Mouse (Mus musculus) intestine, embryonic 15.5 days (tissue): Measurements from ENCODE around the gene Prpf40a. TPM values are rescaled to one million over a fixed set of nuclear protein-coding genes. Genes with fewer than 3 reads are reported as not detected.
A peak's percentile ranks its signal among the peaks of the same experiment; 100 is the strongest.

Experiments used
- ATAC-seq: fragments of 200-750 bp; cut with Nextera tagmentation; 2 replicates; pipeline ENCODE4 v1.8.0; 2017; ENCODE audit warnings: moderate TSS enrichment, moderate library complexity
- H3K27ac ChIP-seq: fragments of 300-500 bp; sonication (generic); 2 replicates; pipeline ENCODE4 v1.5.1; 2015; ENCODE audit warnings: mild to moderate bottlenecking, inconsistent platforms
- H3K27me3 ChIP-seq: fragments of 300-500 bp; sonication (generic); replicated peaks from 2 replicates; pipeline ENCODE4 v1.6.1; 2015; ENCODE audit warnings: inconsistent platforms
- H3K36me3 ChIP-seq: fragments of 300-500 bp; sonication (generic); 2 replicates; pipeline ENCODE4 v1.6.1; 2015; ENCODE audit warnings: inconsistent platforms
- H3K4me1 ChIP-seq: fragments of 300-500 bp; sonication (generic); replicated peaks from 2 replicates; pipeline ENCODE4 v1.6.1; 2015; ENCODE audit warnings: inconsistent platforms
- H3K4me2 ChIP-seq: fragments of 300-500 bp; sonication (generic); replicated peaks from 2 replicates; pipeline ENCODE4 v1.6.1; 2015; ENCODE audit warnings: mild to moderate bottlenecking, inconsistent platforms
- H3K4me3 ChIP-seq: fragments of 300-500 bp; sonication (generic); replicated peaks from 2 replicates; pipeline ENCODE4 v1.5.1; 2015; ENCODE audit warnings: inconsistent platforms
- H3K9ac ChIP-seq: fragments of 300-500 bp; sonication (generic); 2 replicates; pipeline ENCODE4 v1.6.1; 2015; ENCODE audit warnings: inconsistent platforms
- H3K9me3 ChIP-seq: fragments of 300-500 bp; sonication (generic); 2 replicates; pipeline ENCODE4 v1.6.1; 2016; ENCODE audit warnings: inconsistent platforms
- WGBS: fragments of 180-500 bp; shearing (Covaris S2); methylation state at CpG from one replicate; pipeline ENCODE4 v1.1.7; 2015; 5-methylcytosine and 5-hydroxymethylcytosine counted together
- polyA plus RNA-seq: library from polyadenylated mRNA; unstranded; fragments of >200 nt; fragmentation: Nextera tagmentation; extraction: Ambion mirVana; gene quantifications from 2 replicates; pipeline ENCODE4 v1.2.1, GENCODE M21; 2015

The Prpf40a gene
- polyA plus RNA-seq, 1 experiment from 2014 or later, result 151 TPM

DNA sequence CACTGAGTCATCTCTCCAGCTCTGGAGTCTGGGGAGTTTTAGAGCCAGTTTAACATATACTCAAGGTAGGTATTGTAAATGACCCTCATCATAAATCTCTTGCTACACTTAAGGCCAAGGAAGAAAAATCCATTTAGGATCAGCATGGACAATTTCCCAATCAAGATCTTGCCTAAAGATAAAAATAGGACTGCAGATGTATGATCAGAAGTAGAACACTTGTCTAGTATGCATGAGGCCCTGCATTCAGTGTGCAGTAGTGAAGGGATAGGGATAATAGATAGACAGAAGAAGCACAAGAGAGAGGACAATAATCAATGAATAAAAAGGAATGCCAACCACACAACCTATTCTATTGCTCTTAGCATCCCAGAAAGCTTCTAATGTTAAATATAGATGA is 11.2 kb downstream of the Prpf40a start:
- H3K27ac ChIP-seq, result no peak overlapping the region
- no peak overlapping the region for H3K9ac ChIP-seq
- H3K4me2 ChIP-seq, result no peak overlapping the region
- no peaks in the 10 kb centered on the region for H3K9me3 ChIP-seq
- H3K4me3 ChIP-seq, result no peak overlapping the region
- H3K4me1 ChIP-seq, result no peaks in the 10 kb centered on the region
- no peaks in the 10 kb centered on the region for H3K27me3 ChIP-seq
- ATAC-seq, result no peak
- H3K36me3 ChIP-seq, result no peaks in the 10 kb centered on the region

DNA sequence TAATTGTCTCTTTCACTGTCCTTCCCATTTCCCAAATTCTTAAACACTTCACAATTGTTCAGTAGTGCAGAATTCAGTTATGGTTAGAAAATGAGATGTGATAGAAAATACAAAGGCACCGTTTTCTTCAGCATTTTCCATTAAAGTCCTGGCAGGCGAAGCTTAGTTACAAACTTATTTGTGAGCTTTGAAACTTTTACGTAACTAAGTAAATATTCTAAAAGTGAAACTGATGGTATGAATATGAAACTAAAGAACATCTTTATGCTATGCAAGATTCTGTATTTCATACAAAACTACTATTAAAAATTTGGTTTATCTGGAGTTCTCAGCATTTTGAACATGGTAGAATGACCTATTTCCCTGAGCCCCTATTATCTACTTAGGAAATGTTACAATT is 12.1 kb downstream of the Prpf40a start:
- Histone ChIP-seq H3K27me3 (no peaks in the 10 kb centered on the region), H3K9me3 (no peaks in the 10 kb centered on the region), H3K4me3 (no peak overlapping the region), H3K36me3 (peaks cover 3% of the 10 kb centered on the region; the same call in 1 of the 2 replicates), H3K4me1 (no peaks in the 10 kb centered on the region), H3K27ac (no peak overlapping the region), H3K4me2 (no peak overlapping the region), H3K9ac (no peak overlapping the region)
- WGBS, result 86% methylated on average over 3 of the region's 3 CpGs
- no peak for ATAC-seq

DNA sequence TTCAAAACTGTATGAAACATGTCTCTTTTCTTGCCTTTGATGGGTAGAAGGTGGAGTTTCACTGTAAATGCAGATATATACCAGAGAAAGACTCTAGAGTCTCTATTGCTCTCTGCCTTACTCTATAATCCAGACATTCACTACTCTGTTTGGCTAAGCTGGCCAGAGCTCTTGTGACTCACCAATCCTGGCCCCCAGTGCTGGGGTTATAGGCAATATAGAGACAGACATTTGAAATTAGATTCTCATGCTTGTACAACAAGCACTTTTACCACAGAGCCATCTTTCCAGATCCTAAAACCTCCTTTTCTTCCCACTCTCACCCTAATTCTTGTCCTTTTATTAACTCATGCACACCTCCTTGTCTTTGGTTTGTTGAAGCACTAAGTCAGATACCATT is 17.1 kb downstream of the Prpf40a start:
- Histone ChIP-seq H3K4me2 (no peak overlapping the region), H3K9ac (no peak overlapping the region), H3K4me1 (no peaks in the 10 kb centered on the region), H3K36me3 (peaks cover 3% of the 10 kb centered on the region; the same call in 1 of the 2 replicates), H3K4me3 (no peak overlapping the region), H3K27me3 (no peaks in the 10 kb centered on the region), H3K9me3 (no peaks in the 10 kb centered on the region), H3K27ac (no peak overlapping the region)
- ATAC-seq, result no peak

DNA sequence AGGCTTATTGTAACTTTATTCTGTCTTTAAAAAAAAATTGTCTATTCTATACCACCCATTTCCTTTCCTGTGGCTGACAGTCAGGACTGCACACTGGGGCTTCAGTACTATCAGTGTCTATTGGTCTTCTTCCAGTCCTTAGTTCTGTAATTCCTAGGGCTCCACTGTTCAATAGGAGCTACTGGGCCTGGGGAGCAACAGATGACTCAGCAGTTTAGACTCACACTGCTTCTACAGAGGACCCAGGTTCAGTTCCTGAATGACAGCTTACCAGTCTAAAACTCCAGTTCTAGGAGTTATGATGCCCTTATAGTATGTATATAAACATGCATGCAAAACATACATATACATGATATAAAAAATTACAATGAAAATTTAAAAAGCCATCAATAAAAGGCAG is 44.2 kb downstream of the Prpf40a start:
- Histone ChIP-seq H3K27me3 (no peaks in the 10 kb centered on the region), H3K36me3 (peaks cover under 1% of the 10 kb centered on the region; the same call in 1 of the 2 replicates), H3K9ac (no peak overlapping the region), H3K4me3 (no peak overlapping the region), H3K27ac (no peak overlapping the region), H3K4me1 (no peaks in the 10 kb centered on the region), H3K9me3 (no peaks in the 10 kb centered on the region), H3K4me2 (no peak overlapping the region)
- ATAC-seq, result no peak

DNA sequence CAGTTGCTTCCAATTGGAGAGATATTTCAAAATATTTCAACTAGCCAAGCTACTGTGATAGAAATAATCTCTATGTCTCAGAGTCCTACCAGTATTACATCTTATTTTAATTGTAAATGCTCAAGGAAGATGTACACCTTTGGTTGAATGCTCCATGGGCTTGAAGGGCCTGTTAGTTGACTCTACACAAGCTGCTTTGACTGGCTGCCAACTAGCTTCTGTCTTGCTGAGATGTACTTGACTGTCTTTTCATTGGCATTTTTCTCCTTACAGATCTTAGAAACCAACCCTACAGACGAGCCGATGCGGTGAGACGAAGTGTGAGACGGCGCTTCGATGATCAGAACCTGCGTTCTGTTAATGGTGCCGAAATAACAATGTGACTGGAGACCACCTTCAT is 59.5 kb downstream of the Prpf40a start:
- Histone ChIP-seq H3K4me3 (no peak overlapping the region), H3K27ac (no peak overlapping the region), H3K9me3 (no peaks in the 10 kb centered on the region), H3K9ac (no peak overlapping the region), H3K36me3 (peaks cover 4% of the 10 kb centered on the region; the same call in 1 of the 2 replicates), H3K4me1 (no peaks in the 10 kb centered on the region), H3K27me3 (no peaks in the 10 kb centered on the region), H3K4me2 (no peak overlapping the region)
- no peak for ATAC-seq
- 97% methylated on average over 9 of the region's 9 CpGs for WGBS

DNA sequence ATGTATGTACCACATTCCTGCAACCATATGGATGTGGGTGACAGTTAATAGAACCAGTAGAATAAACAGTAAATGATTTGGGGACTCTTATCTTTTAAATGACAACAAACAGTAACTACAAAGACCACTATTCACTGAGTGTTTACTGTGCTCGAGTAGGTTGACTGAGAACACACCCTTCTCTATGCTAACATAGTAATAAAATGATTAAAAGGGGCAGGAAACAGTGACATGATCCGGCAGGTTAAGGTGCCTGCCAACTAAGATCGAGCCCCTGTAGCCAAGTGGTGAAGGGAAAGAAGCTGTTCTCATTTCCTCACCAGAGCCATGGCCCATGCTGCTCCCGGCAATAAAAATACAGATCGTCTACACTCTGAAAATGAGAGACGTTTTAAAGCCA is 62.0 kb downstream of the Prpf40a start:
- H3K4me1 ChIP-seq, result no peaks in the 10 kb centered on the region
- peaks cover 4% of the 10 kb centered on the region; the same call in 1 of the 2 replicates for H3K36me3 ChIP-seq
- no peaks in the 10 kb centered on the region for H3K27me3 ChIP-seq
- H3K27ac ChIP-seq, result no peak overlapping the region
- no peaks in the 10 kb centered on the region for H3K9me3 ChIP-seq
- H3K4me2 ChIP-seq, result no peak overlapping the region
- ATAC-seq, result peak; percentile 69
- H3K4me3 ChIP-seq, result no peak overlapping the region
- WGBS, result 45% methylated on average over 6 of the region's 6 CpGs
- H3K9ac ChIP-seq, result no peak overlapping the region

DNA sequence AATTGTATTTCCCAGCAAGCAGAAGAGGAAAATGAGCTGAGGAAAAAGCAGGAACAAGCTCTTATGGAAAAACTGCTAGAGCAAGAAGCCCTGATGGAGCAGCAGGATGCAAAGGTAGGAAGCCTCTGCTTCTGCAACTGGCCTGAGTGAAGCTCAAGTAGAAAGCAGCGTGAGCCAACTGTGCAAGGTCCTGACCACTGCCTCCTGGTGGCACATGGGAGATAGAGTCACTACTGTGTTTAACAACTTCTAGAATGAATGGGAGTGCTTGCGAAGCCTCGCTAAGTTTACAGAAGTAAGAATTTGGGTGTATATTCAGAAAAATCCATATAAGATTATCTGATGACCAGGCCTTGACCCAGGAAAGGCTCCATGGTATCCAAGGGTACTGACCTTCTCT is 65.1 kb downstream of the Prpf40a start:
- H3K27me3 ChIP-seq, result no peaks in the 10 kb centered on the region
- no peaks in the 10 kb centered on the region for H3K9me3 ChIP-seq
- no peak overlapping the region for H3K4me3 ChIP-seq
- no peak overlapping the region for H3K9ac ChIP-seq
- H3K27ac ChIP-seq, result no peak overlapping the region
- no peaks in the 10 kb centered on the region for H3K36me3 ChIP-seq
- ATAC-seq, result no peak
- H3K4me2 ChIP-seq, result no peak overlapping the region
- no peaks in the 10 kb centered on the region for H3K4me1 ChIP-seq
- 85% methylated on average over 3 of the region's 3 CpGs for WGBS

DNA sequence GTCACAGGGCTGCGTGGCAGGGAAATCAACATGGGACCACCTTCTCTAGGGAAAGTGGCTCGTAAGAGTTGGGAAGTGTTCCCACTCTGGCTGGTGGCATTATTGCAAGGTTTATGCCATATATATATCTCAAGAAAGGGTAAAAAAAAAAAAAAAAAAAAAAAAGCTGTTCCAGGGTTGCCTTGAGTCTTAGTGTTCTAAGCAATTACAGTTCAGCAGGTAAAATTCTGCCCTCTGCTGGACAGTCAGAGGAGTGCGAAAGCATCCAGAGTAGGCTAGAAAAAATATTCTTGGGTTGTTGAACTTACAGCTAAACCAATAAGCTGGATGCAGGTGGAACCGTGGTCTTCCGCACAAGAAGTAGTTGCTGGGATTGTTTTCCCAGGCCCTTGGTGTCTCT is 69.3 kb downstream of the Prpf40a start:
- Histone ChIP-seq H3K4me1 (no peaks in the 10 kb centered on the region), H3K4me3 (no peak overlapping the region), H3K9ac (no peak overlapping the region), H3K27ac (no peak overlapping the region), H3K9me3 (no peaks in the 10 kb centered on the region), H3K4me2 (no peak overlapping the region), H3K36me3 (peaks cover 5% of the 10 kb centered on the region; the same call in 1 of the 2 replicates), H3K27me3 (no peaks in the 10 kb centered on the region)
- ATAC-seq, result no peak
- 73% methylated on average over 5 of the region's 5 CpGs for WGBS

DNA sequence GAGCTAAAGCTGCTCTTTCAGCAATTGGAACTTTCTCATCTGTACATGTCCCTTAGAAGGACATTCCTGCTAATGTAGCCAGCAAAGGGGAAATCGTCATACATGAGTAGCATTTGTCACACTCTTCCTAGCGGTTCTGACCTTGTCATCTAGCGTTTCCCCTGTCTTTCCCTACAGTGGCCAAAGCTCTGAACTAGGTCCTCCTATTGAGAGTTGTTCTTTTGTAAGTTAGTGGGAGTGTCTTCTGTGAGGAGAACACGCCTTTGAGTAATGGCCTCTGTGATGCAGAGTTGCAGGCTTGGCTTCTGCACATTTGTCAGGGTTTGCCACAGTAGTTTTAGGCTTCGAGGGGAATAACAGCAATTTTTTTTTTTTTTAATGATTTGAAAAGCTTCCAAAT is 82.5 kb downstream of the Prpf40a start:
- Histone ChIP-seq H3K9me3 (no peaks in the 10 kb centered on the region), H3K4me2 (no peak overlapping the region), H3K27ac (no peak overlapping the region), H3K4me3 (no peak overlapping the region), H3K36me3 (peaks cover 5% of the 10 kb centered on the region; the same call in 1 of the 2 replicates), H3K4me1 (no peaks in the 10 kb centered on the region), H3K9ac (no peak overlapping the region), H3K27me3 (no peaks in the 10 kb centered on the region)
- no peak for ATAC-seq
- 81% methylated on average over 5 of the region's 5 CpGs for WGBS

DNA sequence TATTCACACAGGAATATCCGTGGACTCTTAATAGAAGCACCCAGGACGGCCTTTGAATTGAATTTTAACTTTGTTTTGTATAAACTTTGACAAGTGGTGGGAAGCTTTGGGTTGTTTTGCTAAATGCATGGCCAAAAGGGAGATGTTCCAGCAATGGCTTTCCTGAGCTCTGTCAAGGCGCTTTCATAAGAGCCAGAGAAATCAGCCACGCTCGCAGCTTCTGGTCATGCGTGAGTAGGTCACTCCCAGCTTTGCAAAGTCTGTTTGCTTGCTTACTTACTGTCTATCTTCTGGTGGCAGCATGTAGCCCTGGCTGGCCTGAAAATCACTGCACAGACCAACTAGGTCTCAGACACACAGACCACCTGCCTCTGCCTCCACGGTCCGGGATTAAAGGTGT is 84.6 kb downstream of the Prpf40a start:
- Histone ChIP-seq H3K4me1 (no peaks in the 10 kb centered on the region), H3K27ac (no peak overlapping the region), H3K4me2 (no peak overlapping the region), H3K36me3 (peaks cover 5% of the 10 kb centered on the region; the same call in 1 of the 2 replicates), H3K4me3 (no peak overlapping the region), H3K9me3 (no peaks in the 10 kb centered on the region), H3K27me3 (no peaks in the 10 kb centered on the region), H3K9ac (no peak overlapping the region)
- whole genome bisulfite sequencing, result 89% methylated on average over 8 of the region's 8 CpGs
- ATAC-seq, result no peak

DNA sequence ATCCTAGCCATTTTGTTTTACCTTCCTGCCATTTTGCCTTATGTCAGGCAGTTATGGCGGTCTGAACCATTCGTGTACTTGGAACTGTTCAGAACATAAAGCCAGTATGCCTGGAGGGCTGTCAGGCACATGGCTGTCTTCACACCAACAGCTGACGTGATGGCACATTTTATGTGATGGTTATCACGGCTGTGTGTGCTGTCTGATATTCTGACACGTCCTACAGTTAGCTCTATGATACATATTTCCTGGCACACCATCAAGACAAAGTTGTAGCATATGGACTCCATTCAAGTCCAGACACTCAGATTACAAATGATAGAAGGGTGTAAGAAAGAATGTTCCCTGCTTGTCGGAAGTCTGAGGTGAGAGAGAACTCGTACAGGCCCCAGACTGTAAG is 85.0 kb downstream of the Prpf40a start:
- Histone ChIP-seq H3K4me1 (no peaks in the 10 kb centered on the region), H3K27me3 (no peaks in the 10 kb centered on the region), H3K9me3 (no peaks in the 10 kb centered on the region), H3K4me3 (no peak overlapping the region), H3K9ac (no peak overlapping the region), H3K4me2 (no peak overlapping the region), H3K27ac (no peak overlapping the region), H3K36me3 (peaks cover 5% of the 10 kb centered on the region; the same call in 1 of the 2 replicates)
- 83% methylated on average over 7 of the region's 7 CpGs for WGBS
- no peak for ATAC-seq

DNA sequence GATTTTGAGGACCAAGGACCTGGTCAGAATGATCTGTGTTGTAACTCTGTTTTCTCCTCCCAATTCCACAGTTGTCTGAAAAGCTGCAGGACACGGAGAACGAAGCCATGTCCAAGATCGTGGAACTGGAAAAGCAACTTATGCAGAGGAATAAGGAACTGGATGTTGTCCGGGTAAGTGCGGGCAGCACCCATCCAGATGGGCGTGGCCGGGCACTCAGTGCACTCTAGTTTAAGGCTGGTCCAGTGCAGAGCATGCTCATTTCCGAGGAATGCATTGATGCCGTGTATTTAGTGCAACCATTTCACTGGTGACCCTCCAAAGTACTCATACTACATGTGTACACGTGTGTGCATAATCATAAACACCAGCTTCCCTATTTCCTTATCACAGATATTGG is 85.7 kb downstream of the Prpf40a start:
- Histone ChIP-seq H3K4me3 (no peak overlapping the region), H3K4me1 (no peaks in the 10 kb centered on the region), H3K4me2 (no peak overlapping the region), H3K9ac (no peak overlapping the region), H3K36me3 (peaks cover 5% of the 10 kb centered on the region; the same call in 1 of the 2 replicates), H3K27ac (no peak overlapping the region), H3K27me3 (no peaks in the 10 kb centered on the region), H3K9me3 (no peaks in the 10 kb centered on the region)
- no peak for ATAC-seq
- 88% methylated on average over 10 of the region's 10 CpGs for WGBS

DNA sequence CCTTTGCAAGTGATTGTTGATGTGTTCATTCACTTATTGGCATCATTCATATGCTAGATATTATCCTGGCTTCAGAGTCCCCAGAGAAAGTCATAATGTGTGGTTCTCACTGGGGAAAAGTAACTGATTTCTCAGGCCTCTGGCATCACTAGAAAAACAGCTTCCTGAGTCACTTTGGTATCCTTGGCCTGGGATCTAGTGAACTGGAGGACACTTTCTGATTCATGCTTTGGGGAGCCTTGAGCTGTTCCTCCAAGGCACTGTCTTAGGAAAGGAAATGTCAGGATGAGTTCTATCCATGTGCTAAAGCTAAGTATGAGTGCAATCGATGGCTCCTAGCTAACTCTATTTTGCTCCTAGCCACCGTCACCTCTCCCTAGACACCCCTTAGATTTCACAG is 88.2 kb downstream of the Prpf40a start:
- peaks cover 5% of the 10 kb centered on the region; the same call in 1 of the 2 replicates for H3K36me3 ChIP-seq
- no peak overlapping the region for H3K9ac ChIP-seq
- no peaks in the 10 kb centered on the region for H3K27me3 ChIP-seq
- H3K4me3 ChIP-seq, result no peak overlapping the region
- no peaks in the 10 kb centered on the region for H3K9me3 ChIP-seq
- no peak for ATAC-seq
- no peaks in the 10 kb centered on the region for H3K4me1 ChIP-seq
- H3K27ac ChIP-seq, result no peak overlapping the region
- WGBS, result 98% methylated on average over 2 of the region's 2 CpGs
- H3K4me2 ChIP-seq, result no peak overlapping the region
